Mouse (Mus musculus) naive thymus-derived CD4-positive, alpha-beta T cell, adult 2 months (primary cell): ENCODE measurements around the gene Aff3.

Experiments
- DNase-seq: peaks from one replicate; pipeline ENCODE4 v3.0.0-alpha.2; 2011; ENCODE audit warnings: low read depth

The Aff3 gene

DNA sequence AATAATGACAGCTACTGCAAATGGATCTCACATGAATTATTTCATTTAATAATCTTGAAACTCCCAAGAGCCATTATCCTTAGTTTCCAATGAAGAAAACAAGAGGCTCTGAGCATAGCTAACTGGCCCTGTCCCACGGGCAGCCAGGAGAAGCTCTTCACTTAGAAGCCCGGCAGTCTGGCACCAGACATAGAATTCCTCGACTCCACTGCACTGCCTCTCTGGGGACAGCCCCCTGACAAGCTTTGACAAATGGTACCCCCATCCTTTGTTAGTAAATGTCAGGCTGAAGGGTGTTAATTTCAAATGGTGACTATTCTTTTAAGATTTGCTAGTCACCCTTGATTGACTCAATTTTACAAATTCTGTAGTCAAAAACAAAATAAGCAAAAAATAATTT, 120.3 kb downstream of the Aff3 start:
- DNase-seq = no peak

DNA sequence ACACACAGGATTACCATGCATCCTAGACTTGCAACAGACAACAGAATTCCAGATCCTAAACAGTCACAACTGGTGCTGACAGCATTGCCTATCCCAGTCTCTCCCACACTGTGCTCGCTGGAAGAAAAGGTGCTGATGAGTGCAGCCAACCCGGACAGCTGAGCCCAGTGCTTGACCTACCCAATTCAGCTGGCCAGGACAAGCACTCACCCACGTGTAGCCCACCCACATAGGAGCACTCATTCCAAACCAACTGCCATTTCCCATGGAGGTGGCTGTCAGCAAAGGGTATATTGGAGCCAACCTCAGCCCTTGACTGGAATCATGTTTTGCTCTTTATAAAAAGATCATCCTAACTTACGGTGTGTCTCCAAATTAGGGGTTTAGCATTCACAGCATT, 123.2 kb downstream of the Aff3 start:
- DNase-seq = no peak

- no peak for DNase-seq
Measured at GRCm38 (mm10) chr1:38536929-38537540, 127.7 kb downstream of the Aff3 start.

GRCm38 (mm10) chr1:38532581-38532980, 132.2 kb downstream of the Aff3 start:
- DNase-seq = no peak

DNA sequence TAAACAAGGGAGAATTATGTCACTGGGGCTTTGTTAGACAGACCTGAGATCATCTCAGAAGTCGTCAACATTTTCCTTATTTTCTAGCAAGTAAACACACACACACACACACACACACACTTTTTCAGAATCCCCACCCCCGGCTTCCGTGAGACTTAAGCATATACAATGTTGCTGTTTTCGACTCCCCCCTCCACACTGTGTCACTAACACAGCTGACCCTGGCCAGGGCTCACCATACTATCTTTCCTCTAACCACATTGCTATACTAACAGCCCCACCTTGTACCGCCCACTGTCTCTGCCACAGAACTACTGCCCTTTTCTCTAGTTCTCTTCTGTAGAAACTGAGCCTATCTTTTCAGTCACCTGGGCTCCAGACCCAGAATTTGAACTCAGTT, 136.1 kb downstream of the Aff3 start:
- DNase-seq = no peak

DNA sequence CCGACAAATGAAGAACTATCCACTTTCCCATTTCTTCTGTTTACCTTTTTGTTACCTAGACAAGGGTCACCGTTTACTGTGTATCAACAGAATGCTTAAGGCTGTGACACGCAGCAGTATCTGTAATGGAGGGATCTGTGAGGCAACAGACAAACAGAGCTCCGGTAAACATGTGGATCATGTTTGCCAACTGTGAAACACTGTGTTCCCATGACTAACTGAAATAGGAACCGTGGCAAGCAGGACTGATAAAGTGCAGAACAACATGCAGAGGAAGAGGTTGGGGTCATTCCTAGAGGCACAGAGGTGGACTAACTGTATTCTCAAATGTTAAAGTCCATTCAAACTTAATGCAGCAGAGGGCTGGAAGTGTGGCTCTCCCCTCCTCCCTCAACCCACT, 138.2 kb downstream of the Aff3 start:
- no peak for DNase-seq

DNA sequence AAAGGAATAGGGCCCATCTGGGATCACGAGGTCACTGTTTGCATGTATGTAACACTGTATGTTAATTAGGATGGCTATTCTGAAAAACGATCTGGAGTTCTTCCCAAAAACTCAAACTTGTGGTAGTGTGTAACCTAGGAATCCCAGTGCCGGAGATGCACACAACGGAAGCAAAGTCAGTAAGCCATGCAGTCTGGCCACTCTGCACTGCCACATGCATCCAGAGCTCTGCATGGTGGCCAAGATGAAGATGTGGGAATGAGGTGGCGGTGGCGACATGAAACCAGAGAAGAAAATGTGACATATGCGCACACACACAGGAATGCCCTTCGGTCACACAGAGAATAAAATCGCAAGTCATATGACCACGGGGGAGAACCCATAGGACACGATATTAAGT, 143.1 kb downstream of the Aff3 start:
- no peak for DNase-seq

DNA sequence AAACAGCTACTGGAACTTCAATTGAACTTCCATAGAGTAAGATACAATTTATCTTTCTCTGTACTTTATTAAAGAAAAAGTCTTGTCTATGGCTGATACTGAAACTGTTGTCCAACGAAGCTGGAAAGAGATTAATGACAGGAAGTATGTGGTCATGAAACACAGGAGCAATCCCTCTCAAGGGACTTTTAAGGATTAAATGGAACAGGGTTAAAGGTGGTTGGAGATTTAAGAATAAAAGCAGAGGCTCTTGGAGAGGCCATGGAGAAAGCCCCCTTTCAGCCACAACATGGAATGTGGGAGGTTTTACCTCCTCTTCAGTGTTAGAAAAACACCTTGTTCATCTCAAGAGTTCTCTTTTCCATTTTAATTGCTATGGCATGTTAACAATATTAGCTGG, 148.5 kb downstream of the Aff3 start:
- no peak for DNase-seq

- DNase-seq = no peak
Measured at GRCm38 (mm10) chr1:38514634-38515011, 150.1 kb downstream of the Aff3 start.

- no peak for DNase-seq
Measured at GRCm38 (mm10) chr1:38513970-38514633, 150.7 kb downstream of the Aff3 start.

DNA sequence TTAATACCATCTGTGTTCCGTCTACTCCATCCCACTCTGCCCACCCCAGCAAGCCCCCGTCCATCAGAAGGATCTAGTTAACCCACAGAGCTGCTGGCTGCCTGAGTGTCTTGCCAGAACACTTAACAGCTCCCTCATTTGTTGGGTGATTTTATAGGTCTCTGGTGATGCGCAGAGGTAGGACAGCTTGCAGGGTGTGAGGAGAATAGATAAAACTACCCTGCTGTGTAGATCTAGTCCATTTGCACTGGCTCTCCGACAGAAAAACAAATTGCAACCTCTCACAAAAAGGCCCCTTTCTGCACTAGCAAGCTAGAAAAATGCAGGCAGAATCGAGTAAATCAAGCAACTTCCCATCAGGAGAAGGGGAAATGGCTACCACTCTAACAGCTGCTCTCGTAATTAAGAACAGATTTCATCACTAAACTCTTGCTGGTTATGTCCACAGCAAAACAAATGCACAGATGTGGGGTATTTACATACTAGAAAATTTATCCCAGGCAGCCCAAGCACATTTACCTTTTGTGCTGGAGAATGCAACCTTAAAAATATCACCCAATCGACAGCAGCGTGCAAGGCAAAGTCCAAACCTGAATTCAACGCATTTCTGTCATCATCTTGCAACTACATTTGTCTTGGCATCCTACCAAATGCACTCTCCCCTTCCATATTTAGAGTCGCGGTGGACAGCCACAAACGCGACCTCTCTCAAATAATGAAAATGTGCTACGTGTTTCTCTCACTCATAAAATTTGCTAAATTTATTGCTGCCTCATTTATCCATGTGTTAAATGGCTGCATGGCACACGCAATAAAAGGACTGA, 152.3 kb downstream of the Aff3 start:
- DNase-seq = no peak

DNA sequence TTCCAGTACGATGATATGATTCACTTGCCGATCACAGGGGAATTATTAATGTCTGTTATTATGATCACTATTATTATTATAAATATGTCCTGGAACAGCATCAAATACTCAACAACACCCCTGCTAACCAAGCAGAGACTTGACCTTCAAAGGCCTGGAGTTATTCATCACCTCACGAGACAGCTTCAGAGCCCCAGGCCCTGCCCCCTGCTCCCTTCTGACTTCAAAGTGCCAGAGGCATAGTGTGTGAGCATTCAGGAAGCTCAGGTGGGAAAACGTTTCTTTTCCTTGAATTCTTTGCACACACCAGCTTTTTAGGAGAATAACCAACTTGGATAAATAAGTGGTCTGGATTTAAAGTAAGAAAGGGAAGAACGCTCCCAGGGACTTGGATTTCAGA, 153.7 kb downstream of the Aff3 start:
- DNase-seq = no peak

DNA sequence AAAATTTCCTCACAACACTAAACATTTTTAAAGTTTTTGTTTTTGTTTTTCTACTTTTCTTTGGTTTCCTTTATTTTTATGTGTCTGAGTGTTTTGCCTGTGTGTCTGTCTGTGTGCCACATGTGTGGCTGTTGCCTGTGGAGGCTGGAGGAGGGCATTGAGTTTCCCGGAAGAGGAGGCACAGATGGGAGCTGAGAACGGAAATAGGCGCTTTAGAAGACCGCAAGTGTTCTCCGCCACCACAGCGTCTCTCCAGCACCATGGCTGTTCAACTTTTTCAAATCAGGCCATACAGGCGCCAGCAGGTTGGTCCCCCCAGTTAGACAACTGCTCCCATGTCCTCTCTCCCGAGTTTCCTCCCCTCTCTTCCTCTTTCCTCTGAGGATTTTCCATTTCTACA, 155.5 kb downstream of the Aff3 start:
- no peak for DNase-seq

- no peak for DNase-seq
Measured at GRCm38 (mm10) chr1:38507636-38508179, 157.0 kb downstream of the Aff3 start.

DNA sequence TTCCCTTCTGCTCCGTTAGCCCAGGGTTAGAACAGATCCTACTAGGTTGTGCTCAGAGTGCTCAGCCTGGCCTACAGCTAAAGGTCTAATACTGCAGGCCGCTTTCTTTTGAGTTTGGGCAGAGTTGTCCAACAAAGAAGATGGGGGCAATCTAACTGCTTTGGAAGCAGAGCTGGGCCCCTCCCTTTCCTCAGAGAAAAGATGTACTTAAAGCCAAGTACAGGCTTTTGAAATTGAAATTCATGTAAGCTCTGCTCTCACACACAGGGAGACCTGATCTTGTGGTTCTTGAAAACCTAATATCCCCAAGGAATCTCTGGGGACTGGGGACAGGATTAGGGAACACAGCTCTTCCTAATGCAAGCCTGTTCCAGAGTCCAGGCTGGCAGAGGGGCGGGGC, 158.4 kb downstream of the Aff3 start:
- no peak for DNase-seq

DNA sequence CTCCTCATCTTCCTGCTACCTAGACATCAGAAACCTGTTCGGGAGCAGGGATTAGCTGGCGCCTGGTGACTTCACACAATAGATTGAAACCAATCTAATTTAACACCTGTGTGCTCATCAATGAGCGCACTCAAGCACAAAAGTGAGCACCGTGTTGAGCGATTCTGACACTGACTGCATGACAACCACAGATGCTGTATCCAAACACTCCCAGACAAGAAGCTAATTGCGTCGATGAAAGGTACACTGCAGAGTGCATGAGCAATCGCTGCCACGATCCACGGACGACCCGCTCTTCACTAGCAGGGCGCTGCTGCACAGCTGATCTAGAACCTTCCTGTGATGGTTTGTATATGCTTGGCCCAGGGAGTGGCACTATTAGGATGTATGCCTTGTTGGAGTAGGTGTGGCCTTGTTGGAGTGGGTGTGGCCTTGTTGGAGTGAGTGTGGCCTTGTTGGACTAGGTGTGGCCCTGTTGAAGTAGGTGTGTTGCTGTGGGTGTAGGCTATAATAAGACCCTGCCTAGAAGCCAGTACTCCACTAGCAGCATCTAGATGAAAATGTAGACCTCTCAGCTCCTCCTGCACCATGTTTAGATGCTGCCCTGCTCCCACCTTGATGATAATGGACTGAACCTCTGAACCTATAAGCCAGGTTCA, 161.2 kb downstream of the Aff3 start:
- no peak for DNase-seq

DNA sequence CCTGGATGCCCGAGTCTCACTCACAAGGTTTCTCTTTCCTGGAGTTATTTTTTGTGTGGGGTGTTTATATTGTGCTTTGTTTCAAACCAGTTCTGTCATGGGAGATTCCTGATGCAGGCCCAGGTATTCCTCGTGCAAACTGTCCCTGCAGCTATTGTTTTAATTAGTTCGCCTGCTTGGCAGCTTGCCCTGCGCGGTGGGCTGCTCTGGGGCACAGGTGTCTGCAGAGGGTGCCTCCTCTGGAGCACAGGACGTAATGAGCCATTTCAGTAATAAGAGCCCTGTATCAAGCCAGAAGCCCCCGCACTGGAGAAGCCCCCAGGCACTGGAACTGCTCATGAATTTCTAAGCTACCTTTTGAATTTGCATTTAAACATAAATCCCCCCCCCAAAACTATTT, 162.0 kb downstream of the Aff3 start:
- DNase-seq = no peak

DNA sequence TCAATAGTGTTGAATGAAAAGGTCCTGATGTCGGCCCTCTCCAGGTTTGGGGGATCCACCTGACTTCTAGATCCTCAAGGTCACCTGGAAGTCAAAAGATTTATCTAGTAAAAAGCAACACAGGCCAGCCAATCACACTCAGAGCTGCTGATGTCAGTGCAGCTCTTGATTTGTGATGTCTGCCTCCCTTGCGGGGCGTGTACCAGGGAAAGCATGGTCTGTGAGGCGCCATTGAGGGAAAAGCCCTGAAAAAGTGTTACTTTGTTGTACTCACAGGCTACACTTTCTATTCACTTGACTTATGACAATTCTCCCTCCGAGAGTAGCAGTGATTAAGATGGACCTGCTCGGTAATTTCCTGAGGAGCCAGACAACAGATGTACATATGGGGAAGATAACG, 163.5 kb downstream of the Aff3 start:
- no peak for DNase-seq

DNA sequence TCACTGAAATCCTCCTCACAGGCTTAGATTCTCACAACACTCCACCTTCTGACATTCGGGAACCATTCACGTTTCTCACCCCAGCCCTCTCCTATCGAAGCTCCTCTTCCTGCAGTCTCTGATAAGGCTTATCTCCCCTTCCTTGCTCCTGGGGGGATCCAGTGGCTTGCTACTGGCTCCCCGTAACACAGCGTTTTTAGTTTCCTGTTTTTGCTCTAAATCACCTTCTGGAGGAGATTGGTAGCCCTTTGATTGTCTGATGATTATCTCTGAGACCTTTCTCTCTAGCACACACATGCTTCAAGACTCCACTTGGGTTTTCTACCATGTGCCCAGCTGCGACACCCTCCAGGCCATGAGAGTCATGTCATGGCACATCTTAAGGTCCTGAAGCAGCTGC, 165.3 kb downstream of the Aff3 start:
- DNase-seq = no peak

- no peak for DNase-seq
Measured at GRCm38 (mm10) chr1:38497576-38497975, 167.2 kb downstream of the Aff3 start.

DNA sequence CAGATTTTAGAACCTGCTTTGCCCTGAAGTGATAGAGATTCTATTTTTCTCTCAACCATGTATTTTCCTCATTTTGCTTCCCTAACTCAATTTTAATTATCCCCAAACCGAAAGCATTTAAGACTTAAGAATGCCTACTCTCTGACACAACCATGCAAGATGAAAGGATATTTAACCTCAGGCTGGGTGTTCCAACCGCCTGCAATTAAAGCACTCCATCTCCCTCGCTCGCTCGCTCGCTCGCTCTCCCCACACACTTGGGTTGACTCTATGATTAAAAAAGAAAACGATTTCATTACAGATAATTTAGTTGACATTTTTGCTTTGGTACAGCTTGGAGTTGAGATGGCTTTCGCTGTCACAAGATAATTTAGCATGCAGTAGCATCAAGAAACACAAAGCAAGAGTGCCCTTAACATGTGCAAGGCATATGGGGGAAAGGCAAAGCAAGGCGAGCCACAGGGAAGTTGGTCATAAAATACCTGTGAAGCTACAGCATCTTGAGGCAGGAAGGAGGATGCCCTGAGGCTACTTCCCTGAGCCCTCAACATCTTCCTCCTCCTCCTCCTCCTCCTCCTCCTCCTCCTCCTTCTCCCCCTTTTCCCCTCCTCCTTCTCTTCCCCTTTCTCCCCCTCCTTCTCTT, 167.7 kb downstream of the Aff3 start:
- DNase-seq = no peak

DNA sequence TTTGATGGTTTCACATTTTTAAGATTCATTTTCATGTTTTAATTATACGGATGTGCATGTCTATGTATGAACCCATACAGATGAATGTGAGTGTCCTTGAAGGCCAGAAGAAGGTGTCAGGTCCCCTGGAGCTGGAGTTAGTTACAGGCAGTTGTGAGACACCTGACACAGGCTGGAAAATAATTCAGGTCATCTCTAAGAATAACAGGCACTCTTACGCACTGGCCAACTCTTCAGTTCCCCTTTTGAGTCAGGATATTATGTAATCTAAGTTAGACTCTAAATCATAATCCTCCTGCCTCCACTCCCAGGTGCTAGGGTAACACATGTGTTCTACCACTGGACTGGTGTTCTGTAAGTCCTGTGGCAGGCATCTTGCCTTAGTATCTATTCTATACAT, 169.5 kb downstream of the Aff3 start:
- no peak for DNase-seq
